Mouse (Mus musculus) myocyte (in vitro differentiated cells): Measurements from ENCODE around the gene Dnajb12.
"Not testable (repeated sequence)": the region's sequence is repeated elsewhere in the genome, so short reads cannot be mapped to it uniquely, and the experiment has no call there.

Experiments
- E2F4 ChIP-seq: IDR thresholded peaks from one replicate; pipeline ENCODE4 v1.6.1; 2011; ENCODE audit warnings: mild to moderate bottlenecking, control low read depth, moderate library complexity; ENCODE audit not compliant: insufficient read depth
- MYOD1 ChIP-seq, 3 experiments: IDR thresholded peaks; one replicate each; pipeline ENCODE4 v1.6.1; 2011; ENCODE audit warnings: control low read depth in 2 of 3, low read depth in 2 of 3, mild to moderate bottlenecking in 2 of 3, moderate library complexity in 1 of 3; ENCODE audit not compliant: insufficient read length in 2 of 3, control insufficient read depth in 1 of 3
- MYOG ChIP-seq, 3 experiments: IDR thresholded peaks; one replicate each; pipeline ENCODE4 v1.6.1; 2011; ENCODE audit warnings: control low read depth in 2 of 3, low read depth in 2 of 3, mild to moderate bottlenecking in 2 of 3; ENCODE audit not compliant: insufficient read length in 2 of 3, control insufficient read depth in 1 of 3, insufficient read depth in 1 of 3
- POLR2A ChIP-seq: IDR thresholded peaks from one replicate; pipeline ENCODE4 v1.6.1; 2011; ENCODE audit warnings: low read depth, mild to moderate bottlenecking, control low read depth, moderate library complexity; ENCODE audit not compliant: insufficient read length
- TCF12 ChIP-seq: IDR thresholded peaks from one replicate; pipeline ENCODE4 v1.6.1; 2011; ENCODE audit warnings: mild to moderate bottlenecking, control low read depth; ENCODE audit not compliant: poor library complexity, insufficient read depth, severe bottlenecking
- USF1 ChIP-seq: IDR thresholded peaks from one replicate; pipeline ENCODE4 v1.6.1; 2011; ENCODE audit warnings: low read depth, mild to moderate bottlenecking, control low read depth, moderate library complexity

DNA sequence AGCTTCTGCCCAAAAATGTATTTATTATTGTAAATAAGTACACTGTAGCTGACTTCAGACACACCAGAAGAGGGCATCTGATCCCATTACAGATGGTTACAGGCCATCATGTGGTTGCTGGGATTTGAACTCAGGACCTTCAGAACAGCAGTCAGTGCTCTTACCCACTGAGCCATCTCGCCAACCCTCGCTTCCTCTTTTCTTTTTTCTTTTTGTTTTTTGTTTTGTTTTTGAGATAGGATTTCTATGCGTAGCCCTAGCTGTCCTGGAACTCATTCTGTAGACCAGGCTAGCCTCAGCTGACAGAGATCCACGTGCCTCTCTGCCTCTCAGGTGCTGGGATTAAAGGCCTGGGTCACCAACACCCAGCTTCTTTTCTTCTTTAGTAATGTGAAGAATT lies 6.7 kb upstream of the Dnajb12 start:
- TF ChIP-seq USF1; MYOD1 (IDR thresholded peaks at IDR 0.05; ENCODE audit: control insufficient read depth in 1 of 3, insufficient read length in 2 of 3, low read depth in 2 of 3); TCF12; POLR2A; MYOG (IDR thresholded peaks at IDR 0.05; ENCODE audit: control insufficient read depth in 1 of 3, insufficient read depth in 1 of 3, insufficient read length in 2 of 3, low read depth in 2 of 3); E2F4: not testable (repeated sequence)
